Mouse (Mus musculus) neutrophil, adult 5-6 weeks (primary cell): ENCODE measurements around the gene Tubd1. TPM values are rescaled to one million over a fixed set of nuclear protein-coding genes. Genes with fewer than 3 reads are reported as not detected.

ENCODE experiments used
- ATAC-seq: fragments of 151-379, 151-347 bp; 2 replicates; pipeline ENCODE4 v1.8.0; 2017; ENCODE audit warnings: mild to moderate bottlenecking, moderate TSS enrichment; ENCODE audit not compliant: insufficient number of reproducible peaks, poor library complexity, low FRiP score, severe bottlenecking; ENCODE audit errors: extremely low read depth
- total RNA-seq: library from RNA; stranded (forward); fragments of 200-1000 nt; gene quantifications from 2 replicates; pipeline ENCODE4 v1.2.3, GENCODE M21; 2017

The Tubd1 gene
- total RNA-seq, 1 experiment from 2014 or later, result 6.4 TPM

DNA sequence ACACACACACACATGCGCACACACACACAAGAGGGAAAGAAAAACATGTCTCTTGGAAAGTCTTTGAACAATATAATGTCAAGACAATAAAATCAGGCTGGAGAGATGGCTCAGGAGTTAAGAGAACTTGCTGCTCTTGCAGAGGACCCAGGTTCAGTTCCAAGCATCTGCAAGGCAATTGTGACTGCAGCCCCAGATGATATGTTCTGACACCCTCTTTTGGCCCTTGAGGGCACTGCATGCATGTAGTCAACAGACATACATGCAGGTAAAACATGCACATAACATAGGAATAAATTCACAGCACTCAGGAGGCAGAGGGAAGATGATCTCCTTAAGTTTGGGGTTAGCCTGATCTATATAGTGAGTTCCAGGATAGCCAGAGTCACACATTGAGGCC lies 2.6 kb downstream of the Tubd1 start:
- ATAC-seq, result no peak

DNA sequence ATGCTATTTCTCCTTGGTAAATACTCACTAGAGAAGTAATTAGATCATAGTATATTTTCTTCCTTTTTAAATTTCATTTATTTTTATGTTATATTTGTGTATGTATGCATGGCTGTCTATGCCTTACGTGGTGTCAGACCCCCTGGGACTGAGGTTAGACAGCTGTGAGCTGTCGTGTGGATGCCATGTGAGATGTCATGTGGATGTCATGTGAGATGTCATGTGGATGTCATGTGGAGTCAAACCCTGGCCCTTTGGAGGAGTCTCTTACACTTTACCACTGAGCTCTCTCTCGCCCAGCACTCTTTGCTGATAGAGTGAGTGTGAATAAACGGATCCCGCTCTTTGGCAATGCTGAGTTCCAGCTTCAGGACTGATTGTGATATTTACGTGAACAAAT lies 8.7 kb downstream of the Tubd1 start:
- ATAC-seq, result no peak

DNA sequence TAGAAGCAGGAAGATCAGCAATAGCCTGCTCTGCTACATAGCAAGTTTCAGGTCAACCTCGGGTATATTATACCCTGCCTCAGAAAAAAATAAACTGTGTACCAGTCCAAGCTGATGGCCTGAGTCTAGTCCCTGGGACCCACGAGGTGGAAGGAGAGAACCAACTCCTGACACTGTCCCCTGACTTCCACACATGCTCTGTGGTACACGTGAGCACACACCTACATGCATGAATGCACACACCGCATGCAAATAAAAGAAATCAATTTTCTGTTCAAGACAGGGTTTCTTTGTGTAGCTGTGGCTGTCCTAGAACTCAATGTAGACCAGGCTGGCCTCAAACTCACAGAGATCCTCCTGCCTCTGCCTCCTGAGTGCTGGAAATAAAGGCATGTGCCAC lies 13.5 kb downstream of the Tubd1 start:
- no peak for ATAC-seq

DNA sequence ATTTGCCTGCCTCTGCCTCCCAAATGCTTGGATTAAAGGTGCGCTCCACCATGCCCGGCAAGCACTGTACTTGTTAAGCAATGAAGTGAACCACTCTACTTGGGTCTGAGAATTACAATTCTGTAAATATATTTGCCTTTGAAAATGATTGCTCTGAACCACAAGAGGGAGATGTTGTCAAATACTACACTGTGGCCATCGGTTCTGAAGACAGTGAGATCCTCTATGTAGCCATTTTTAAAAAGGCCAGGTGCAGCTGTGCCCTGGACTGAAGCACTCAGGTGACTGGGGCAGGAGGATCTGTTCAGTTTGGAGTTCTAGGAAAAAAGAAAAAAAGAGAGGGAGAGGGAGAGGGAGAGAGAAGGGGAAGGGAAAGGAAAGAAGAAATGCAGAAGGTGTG lies 23.6 kb downstream of the Tubd1 start:
- ATAC-seq, result peak; percentile 92

DNA sequence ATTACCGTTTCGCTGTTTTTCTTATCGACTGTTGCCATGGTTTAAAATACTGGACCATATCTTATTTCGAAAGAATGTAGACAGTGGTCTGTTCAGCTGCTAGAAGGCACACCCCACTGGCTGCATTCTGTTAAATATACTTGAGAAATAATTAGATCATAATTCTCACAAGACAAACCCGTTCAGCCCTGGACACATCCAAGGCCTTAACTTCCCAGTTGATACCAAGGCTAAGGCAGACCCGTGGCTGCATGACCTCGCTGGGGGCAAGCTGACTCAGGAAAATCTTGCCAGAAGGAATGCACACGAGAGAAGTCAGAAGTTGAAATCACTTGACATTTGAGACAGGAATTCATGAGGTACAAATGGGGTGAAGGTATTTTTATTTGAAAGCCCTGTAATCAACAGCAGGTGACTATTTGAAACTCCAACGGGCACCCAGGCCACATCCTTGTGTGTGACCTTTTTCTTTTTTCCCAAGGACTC lies 25.5 kb downstream of the Tubd1 start:
- no peak for ATAC-seq

DNA sequence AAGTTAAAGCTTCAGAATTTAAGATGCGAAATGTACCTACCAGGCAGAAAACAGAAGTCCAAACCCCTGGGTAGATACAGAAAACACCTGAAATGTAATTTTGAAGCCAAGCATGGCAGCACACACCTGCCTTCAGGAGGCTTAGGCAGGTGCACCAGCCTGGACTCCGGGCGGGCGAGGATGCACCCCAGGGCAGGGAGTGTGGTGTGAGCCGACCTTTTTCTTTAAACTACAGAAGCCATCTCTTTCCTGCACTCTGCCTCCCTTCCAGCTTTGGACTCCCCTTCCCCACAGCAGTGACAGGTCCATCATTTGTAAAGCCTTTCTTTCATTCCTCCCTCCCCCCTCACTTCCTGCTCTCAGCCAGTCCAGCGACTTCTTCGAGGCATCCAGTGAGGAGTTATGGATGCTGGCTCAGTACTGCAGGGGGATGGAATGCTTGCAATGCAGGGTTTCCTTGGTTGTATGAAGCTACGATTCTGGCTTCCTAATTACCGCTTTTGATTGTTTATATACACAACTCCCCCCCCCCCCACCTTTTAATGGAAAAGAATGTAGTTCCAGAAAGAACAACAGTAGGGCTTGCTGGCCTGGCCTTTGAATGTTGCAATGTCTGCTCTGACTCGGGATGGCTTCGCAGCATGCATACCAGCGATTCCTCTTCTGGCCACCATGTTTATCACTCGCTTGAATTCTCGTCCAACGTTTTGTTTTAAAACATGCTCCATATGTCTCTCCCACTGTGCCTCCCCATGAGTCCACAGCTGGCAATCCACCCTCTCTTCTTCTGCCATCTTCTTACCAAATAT lies 26.5 kb downstream of the Tubd1 start:
- no peak for ATAC-seq

DNA sequence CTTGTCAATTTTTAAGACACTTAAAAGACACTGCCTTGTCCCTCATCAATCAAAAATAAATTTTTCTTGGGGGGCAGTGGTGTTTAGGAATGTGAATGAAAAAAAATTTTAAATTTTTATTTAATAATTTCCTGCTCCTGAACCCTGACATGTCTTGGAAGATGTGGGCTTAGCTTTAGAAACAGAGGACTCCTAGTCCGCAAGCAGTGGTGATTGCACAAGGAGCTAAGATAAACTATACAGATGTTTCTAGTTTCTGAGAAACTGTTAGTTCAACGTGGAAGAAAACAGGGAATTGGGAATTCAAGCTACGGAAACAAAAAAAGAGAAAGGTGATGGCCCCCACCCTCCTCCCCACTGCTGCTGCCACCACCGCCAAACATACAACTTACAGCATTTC lies 27.1 kb downstream of the Tubd1 start:
- no peak for ATAC-seq

DNA sequence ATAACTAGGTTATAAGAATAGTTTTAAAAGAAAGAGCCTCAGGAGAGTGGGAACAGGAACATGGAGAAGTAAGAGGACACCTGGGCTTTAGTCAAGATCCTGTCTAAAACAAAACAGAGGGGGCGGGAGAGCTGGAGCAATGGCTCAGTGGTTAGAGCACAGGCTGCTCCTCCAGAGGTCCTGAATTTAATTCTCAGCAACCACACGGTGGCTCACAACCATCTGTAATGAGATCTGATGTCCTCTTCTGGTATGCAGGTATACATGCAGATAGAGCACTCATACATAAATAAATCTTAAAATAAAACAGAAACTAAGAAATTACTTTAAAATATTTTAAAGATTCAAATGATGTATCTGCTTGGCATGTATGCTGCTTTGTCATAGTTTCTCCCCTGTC lies 27.8 kb downstream of the Tubd1 start:
- ATAC-seq, result no peak

DNA sequence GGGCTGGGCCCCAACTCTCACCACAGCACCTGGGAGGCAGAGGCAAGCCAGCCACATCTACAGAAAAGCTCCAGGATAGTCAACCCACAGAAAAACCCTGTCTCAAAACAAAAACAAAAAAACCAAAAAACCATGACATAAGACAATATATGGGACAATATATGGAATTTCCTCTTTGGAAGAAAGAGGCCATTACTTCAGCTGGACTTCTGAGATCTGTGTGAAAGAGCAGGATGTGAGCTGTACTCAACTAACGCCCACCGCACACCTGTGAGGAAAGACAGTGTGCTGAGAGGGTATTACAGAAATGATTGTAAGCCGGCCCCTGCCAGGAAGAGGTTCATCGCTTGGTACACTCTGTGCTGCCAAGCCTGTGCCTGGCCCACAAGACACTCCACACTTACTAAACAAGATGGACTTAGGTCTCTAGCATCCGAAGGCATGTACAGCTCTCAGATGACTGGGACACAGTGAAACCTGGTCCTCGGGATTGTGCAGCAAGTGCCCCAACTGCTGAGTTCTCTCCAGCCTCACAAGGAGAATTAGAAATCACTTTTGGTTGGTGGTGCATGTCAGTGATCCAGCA lies 28.9 kb downstream of the Tubd1 start:
- no peak for ATAC-seq

DNA sequence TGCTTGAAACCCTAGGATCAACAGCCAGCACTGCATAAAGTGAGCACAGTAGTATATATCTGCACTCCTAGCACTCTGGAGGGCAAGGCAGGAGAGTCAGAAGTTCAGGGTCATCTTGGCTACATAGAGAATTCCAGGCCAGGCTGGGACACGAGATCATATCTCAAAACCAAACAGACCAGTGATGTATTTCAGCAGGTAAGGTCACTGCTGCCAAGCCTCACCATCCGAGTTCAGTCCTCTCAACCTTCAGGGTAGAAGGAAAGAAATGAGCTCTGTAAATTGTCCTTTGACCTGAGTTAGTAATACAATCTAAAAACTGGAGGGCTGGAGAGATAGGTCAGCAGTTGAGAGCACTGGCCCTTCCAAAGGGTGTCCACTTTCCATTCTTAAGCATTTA lies 29.6 kb downstream of the Tubd1 start:
- ATAC-seq, result no peak

DNA sequence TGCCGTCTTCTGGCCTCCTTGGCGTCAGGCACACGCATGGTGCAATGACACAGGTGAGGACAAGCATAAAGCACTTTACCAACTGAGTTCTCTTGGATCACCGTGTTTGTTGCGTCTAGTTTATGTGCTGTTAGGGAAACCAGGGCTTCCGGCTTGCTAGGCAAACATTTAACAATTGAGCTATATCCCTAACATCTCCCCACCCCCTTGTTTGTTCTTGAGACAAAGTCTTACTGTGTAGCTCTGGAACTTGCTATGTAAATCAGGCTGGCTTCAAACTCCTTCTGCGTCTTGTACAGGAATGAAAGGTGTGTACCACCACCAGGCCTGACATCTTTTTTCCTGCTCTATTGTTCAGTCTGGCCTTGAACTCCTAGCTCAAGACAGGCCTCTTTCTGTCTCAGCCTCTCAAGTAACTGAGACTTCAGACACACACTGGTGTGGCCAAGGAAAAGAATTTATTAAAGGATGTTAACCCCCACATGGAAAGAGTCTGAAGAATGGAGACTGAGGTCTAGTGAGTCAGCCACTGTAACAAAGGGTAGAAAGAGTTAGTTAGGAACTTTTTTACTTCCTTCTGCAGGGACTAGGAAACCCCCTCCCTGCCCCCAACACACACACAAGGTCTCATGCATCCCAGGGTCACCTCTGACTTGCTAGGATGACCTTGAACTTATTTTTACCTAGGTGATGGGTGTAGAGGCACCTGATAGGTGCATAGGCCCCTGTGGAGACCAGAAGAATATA lies 31.0 kb downstream of the Tubd1 start:
- ATAC-seq, result no peak

DNA sequence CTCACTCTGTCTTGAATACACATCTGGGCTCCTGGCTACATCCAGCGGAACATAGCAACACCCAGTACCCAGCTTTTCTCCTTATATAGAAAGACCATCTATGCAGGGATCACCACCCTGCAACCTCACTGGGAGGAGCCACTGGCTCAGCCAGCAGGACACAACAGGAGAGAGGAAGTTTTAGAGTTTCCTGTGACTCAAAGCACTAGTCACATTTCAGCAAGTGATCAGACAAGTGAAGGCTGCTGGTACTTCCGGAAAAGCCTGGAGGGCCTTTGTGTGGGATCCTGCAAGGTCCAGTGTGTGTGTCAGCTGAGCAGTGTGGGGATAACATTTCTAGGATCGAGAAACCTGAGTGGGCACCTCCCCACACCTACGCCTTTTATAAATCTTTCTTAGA lies 32.4 kb downstream of the Tubd1 start:
- ATAC-seq, result peak; percentile 39

DNA sequence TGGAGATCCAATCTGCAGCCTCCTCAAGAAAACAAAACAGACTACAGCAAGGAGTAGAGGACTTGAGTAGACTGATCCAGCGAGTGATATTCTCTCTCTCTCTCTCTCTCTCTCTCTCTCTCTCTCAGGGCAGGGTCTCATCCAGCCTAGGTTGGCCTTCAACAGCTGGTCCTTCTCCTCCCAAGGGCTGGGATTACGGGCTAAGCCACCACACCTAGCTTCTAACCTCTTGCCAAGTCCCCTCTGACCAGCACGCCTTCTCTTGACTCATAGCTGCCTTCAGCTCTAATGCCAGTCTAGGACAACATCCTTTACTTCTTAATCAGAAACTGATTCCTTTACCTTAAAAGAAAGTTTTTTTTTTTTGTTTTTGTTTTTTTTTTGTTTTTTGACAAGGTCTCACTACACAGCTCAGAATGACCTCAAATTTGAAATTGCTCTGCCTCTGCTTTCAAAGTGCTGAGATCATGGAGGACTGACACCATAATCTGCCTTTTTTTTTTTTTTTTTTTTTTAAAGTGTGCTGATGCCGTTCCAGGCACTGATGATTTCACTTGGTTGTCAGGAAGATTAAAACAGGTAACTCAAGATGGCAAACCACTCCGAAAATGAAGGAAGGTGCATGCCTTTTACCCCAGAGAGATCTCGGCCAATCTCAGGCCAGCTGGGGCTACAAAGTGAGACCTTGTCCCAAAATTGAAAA lies 33.5 kb downstream of the Tubd1 start:
- ATAC-seq, result no peak

DNA sequence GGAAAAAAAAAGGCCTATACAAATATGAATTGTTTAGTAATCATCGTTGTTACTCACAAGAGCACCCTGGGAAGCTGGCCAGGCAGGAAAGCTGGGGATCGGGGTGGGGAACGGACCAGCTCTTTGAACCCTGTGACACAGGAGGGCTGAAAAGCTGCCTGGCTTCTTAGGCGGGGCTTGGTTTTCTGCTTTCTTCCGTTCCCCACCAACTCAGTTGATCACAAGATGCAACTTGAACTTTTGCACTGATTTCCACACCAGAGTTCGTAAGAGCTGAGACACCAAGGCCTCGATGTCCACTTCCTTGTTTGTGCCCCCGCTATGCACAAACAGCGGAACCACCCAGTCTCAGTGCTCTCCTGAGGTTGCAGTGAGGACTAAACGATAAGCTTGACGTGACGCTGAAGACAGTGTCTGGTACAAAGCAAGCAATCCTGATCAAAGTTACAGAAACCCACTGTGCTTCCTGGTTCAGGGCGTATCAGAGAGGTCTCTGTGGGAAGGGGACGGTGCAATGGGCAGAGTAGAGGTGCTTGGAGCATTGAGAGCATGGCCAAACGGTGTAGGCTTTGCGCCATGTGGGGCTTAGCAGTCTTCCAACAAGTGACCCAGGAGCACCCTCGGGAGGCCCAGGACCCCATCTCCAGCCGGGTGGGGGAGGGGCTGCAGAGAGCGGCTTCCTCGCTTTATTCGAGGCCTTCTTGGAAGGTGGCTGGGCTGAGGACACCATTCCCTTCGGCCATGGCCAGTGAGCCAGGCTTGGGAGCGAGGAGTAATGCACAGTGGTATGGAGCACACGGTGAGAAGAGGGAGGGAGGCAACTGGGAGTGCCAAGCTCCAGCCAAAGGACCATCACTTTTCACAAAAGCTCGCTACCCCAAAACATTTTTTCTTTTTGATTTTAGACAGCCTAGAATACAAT lies 34.3 kb downstream of the Tubd1 start:
- peak; percentile 56 for ATAC-seq

DNA sequence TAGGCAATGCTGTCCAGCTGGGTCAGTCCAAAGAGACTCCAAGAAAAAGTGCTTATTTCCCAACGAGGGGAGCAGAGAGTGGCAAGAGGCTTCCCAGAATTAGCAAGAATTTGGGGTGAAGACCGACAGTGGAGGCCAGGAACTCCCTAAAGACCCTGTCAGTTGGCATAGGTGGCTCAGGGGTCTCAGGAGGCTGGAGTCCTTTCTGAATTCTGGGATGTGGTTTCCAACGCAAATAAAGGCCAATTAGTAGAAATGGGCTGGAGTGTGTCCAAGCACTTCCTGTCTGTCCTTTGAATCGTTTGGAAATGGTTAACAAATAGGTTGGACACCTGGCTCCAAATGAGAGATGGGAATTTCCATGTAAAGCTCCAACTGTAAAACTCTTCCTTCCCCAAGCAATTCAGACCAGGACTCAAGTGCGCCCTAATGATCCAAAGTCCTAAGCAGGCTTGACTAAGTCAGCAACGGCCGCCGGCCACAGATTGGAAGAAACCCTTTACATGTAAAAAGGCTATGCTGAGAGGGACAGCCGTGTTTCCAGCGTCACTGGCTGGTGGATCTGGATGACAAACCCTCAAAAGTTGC lies 35.0 kb downstream of the Tubd1 start:
- no peak for ATAC-seq

DNA sequence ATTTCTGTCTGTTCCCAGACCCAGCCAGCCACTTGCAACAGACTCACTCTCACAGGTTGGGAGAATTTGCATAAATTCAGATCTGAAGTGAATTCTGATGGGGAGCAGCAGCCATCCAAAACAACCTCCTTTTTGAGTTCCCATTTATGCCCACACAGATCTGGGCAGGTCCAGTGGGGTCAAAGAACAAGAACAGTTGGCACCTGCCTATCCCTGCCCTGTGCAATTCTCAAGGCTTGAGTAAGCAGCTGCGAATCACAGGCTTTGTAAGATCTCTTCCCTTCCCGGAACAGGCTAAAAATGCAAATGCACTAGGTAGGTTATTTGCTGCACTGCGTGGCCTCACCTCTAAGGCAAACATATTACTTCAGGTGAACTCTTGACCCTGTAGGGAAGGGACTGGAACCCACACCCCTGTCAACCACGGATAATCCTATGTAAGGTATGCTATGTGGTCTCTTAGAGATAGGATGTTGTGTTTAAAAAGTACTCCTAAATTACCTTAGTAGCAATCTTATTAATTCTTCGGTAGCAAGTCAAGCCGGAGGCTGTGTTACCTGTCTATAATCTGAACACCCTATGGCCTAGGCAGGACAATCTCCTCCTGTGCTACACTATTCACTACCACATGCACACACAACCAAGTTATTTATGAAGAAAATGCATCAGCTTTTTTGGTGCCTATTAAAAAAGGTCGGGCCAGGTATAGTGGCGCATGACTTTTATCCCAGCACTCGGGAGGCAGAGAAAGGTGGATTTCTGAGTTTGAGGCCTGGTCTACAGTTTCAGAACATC lies 35.7 kb downstream of the Tubd1 start:
- ATAC-seq, result peak; percentile 28

DNA sequence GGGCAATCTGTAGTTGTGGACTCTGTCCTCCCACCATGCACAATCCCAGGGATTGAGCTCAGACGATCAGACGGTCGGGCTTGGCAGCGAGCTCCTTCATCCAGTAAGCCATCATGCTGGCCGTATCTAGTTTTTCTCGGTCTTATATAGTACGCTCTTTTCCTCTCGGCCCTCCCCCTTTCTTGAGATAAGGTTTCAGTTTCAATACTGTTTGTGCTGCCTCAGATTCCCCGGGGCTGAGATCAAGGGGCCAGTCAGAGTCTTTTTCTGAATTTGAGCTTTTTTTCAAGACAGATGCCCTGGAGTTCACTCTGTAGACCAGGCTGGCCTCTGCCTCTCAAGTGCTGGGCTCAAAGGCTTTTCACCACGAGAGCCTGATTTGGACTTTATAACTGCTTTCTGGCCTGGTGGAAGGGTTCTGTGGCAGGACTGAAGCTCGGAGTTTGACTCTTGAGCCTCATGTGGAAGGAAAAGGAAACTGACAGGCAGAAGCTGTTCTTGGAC lies 36.5 kb downstream of the Tubd1 start:
- ATAC-seq, result peak; percentile 57
